Mouse (Mus musculus) lung, embryonic 15.5 days (tissue): ENCODE measurements around the gene Ppil6. TPM values are rescaled to one million over a fixed set of nuclear protein-coding genes. Genes with fewer than 3 reads are reported as not detected.
"Not testable (repeated sequence)": the region's sequence is repeated elsewhere in the genome, so short reads cannot be mapped to it uniquely, and the experiment has no call there.

Source experiments
- ATAC-seq: fragments of 200-750 bp; cut with Nextera tagmentation; 2 replicates; pipeline ENCODE4 v1.8.0; 2017; ENCODE audit warnings: moderate number of reproducible peaks, borderline replicate concordance; ENCODE audit not compliant: low FRiP score, low TSS enrichment; ENCODE audit errors: extremely low read depth
- H3K27ac ChIP-seq: fragments of 300-500 bp; sonication (generic); 2 replicates; pipeline ENCODE4 v1.5.1; 2015; ENCODE audit warnings: moderate library complexity, mild to moderate bottlenecking, inconsistent platforms
- H3K27me3 ChIP-seq: fragments of 300-500 bp; sonication (generic); 2 replicates; pipeline ENCODE4 v1.6.1; 2015; ENCODE audit warnings: inconsistent platforms
- H3K36me3 ChIP-seq: fragments of 300-500 bp; sonication (generic); 2 replicates; pipeline ENCODE4 v1.6.1; 2015; ENCODE audit warnings: inconsistent platforms
- H3K4me1 ChIP-seq: fragments of 300-500 bp; sonication (generic); 2 replicates; pipeline ENCODE4 v1.6.1; 2015; ENCODE audit warnings: inconsistent platforms
- H3K4me2 ChIP-seq: fragments of 300-500 bp; sonication (generic); 2 replicates; pipeline ENCODE4 v1.6.1; 2015; ENCODE audit warnings: inconsistent platforms, mild to moderate bottlenecking, moderate library complexity
- H3K4me3 ChIP-seq: fragments of 300-500 bp; sonication (generic); 2 replicates; pipeline ENCODE4 v1.5.1; 2015; ENCODE audit warnings: mild to moderate bottlenecking, inconsistent platforms
- H3K9ac ChIP-seq: fragments of 300-500 bp; sonication (generic); 2 replicates; pipeline ENCODE4 v1.6.1; 2015; ENCODE audit warnings: inconsistent platforms
- H3K9me3 ChIP-seq: fragments of 300-500 bp; sonication (generic); 2 replicates; pipeline ENCODE4 v1.6.1; 2016; ENCODE audit warnings: inconsistent platforms
- WGBS: fragments of 180-500 bp; shearing (Covaris S2); methylation state at CpG from one replicate; pipeline ENCODE4 v1.1.7; 2015; 5-methylcytosine and 5-hydroxymethylcytosine counted together
- polyA plus RNA-seq: library from polyadenylated mRNA; unstranded; fragments of >200 nt; fragmentation: Nextera tagmentation; extraction: Ambion mirVana; gene quantifications from 2 replicates; pipeline ENCODE4 v1.2.1, GENCODE M21; 2015

The Ppil6 gene
- polyA plus RNA-seq, 1 experiment from 2014 or later: 2.5 TPM

DNA sequence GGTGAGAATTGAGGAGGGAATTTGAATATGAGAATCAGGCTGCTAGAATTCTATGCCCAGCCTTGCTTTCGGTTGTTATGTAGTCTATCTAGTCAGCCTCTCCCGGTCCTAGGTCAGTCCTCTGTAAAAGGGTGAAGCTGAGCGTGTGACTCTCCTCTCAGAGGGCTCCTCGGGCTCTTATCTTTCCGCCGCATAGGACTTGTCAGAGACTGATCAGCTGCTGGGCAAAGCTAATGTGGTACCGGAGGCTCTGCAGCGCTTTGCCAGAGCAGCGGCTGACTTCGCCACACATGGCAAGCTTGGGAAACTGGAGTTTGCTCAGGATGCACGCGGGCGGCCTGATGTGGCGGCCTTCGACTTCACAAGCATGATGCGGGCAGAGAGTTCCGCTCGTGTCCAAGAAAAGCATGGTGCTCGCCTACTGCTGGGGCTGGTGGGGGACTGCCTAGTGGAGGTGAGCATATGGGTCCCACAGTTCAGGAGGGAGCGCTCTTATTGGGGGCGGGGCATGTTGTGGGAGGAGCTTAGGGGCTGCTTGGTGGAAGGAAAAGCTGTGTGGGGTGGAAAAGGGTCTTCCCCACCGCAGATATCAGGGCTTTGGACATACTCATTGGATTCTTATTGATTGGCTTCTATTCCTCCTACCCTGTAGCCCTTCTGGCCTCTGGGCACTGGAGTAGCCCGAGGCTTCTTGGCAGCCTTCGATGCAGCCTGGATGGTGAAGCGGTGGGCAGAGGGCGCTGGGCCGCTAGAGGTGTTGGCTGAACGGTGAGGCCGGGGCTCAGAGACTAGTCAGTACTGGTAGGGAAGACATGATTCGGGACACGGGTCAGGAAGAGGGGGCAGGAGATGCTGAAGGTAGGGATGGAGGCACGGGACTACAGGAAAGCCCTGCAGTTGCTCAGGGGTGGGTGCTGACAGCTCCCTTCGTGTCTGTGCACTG, 9.0 kb upstream of the Ppil6 start:
- ATAC-seq: no peak
- WGBS: 54% methylated on average over 33 of the region's 33 CpGs
- peaks cover 29% of the 10 kb centered on the region for H3K4me1 ChIP-seq
- H3K4me3 ChIP-seq: no peak overlapping the region
- H3K9me3 ChIP-seq: no peaks in the 10 kb centered on the region
- H3K27me3 ChIP-seq: no peaks in the 10 kb centered on the region
- H3K4me2 ChIP-seq: no peak overlapping the region
- no peak overlapping the region for H3K27ac ChIP-seq
- no peak overlapping the region for H3K9ac ChIP-seq
- H3K36me3 ChIP-seq: peaks cover 65% of the 10 kb centered on the region

DNA sequence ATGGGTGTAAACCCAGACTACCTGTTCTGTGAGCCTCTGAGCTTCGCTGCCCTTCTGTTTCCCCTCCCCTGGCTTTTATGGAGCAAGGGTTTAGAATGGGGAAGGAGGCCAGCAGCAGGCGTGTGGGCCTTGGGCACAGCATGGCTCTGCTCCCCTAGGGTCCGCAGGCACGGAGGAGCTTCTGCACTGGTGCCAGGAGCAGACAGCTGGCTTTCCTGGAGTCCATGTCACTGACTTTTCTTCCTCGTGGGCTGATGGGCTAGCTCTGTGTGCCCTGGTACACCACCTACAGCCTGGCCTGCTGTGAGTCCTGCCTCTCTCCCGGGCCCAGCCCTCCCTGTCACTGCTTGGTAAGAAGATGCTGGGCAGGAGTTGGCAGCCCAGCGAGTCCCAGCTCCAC, 7.8 kb upstream of the Ppil6 start:
- H3K9me3 ChIP-seq: no peaks in the 10 kb centered on the region
- H3K36me3 ChIP-seq: peaks cover 77% of the 10 kb centered on the region
- WGBS: 80% methylated on average over 7 of the region's 7 CpGs

DNA sequence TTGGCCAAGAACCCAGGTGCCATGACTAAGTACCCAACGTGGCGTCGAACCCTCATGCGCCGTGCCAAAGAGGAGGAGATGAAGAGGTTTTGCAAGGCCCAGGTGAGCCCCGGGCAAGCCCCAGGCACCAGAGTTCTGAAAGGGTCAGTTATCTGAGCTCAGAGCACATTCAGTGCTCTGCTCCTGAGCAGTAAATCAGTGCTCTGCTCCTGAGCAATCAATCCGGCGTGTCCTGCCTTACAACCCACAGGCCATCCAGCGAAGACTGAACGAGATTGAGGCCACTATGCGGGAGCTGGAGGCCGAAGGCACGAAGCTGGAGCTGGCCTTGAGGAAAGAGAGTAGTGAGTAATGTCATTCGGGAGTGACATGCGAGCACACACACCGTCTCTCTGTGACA, 4.5 kb upstream of the Ppil6 start:
- Histone ChIP-seq H3K4me3 (no peak overlapping the region), H3K4me2 (no peak overlapping the region), H3K27ac (no peak overlapping the region), H3K4me1 (peaks cover 24% of the 10 kb centered on the region), H3K36me3 (peaks cover 62% of the 10 kb centered on the region), H3K9me3 (no peaks in the 10 kb centered on the region), H3K9ac (no peak overlapping the region), H3K27me3 (no peaks in the 10 kb centered on the region)
- no peak for ATAC-seq
- 86% methylated on average over 16 of the region's 16 CpGs for WGBS

More for the DNA sequence above, 7.8 kb upstream of the Ppil6 start:
- H3K27me3 ChIP-seq: no peaks in the 10 kb centered on the region
- no peak overlapping the region for H3K4me2 ChIP-seq
- H3K9ac ChIP-seq: no peak overlapping the region
- no peak overlapping the region for H3K4me3 ChIP-seq
- H3K4me1 ChIP-seq: peaks cover 29% of the 10 kb centered on the region
- ATAC-seq: no peak
- no peak overlapping the region for H3K27ac ChIP-seq

DNA sequence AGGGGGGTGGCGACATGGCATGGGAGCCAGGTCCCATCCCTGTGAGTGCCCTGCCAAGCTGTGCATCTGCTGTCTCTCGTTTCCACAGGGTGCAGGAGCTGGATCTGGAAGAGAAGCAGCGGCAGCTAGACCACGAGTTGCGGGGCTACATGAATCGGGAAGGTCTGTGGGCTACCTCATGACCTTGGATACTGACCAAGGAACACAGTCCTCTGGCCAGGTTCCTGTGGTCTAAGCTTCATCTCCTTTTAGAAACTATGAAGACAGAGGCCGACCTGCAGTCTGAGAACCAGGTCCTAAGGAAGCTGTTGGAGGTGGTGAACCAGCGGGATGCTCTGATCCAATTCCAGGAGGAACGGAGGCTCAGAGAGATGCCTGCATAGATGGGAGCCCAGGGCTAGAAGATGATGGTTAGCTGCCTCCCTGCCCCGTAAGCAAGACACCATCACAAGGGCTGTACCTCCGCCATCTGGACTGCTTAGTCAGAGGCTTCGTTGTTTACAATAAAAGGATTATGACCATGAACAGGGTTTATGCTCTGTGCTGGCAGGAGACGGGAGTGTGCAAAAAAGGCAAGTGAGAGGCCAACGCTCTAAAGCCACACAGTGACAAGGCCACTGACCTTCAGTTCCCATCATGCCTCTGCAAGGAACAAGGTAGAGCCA, 3.6 kb upstream of the Ppil6 start:
- H3K4me3 ChIP-seq: no peak overlapping the region
- peaks cover 59% of the 10 kb centered on the region for H3K36me3 ChIP-seq
- no peak for ATAC-seq
- H3K9ac ChIP-seq: no peak overlapping the region
- H3K4me1 ChIP-seq: peaks cover 20% of the 10 kb centered on the region
- WGBS: 79% methylated on average over 14 of the region's 14 CpGs
- no peak overlapping the region for H3K27ac ChIP-seq
- no peak overlapping the region for H3K4me2 ChIP-seq
- H3K27me3 ChIP-seq: no peaks in the 10 kb centered on the region
- no peaks in the 10 kb centered on the region for H3K9me3 ChIP-seq

DNA sequence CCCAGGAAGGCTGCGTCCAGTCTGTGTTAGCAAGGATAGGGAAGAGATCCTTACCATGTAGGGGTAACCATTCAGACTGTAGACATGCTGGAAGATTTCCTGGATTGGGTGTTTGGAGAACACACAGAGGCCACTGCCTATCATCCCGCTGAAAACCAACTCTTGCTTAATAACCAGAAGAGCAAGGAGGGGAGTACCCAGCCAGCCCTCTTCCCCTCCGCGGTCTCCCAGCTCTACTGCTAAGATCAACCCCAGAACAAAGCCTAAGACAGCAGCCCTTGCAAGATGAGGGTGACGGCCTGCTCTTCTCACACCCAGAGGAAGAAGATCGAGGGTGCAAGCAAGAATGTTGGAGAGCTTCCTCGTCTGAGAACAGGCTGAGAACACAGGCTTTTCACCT, 1.4 kb upstream of the Ppil6 start:
- Histone ChIP-seq H3K9ac (peak overlapping the region; percentile 72; the same call in 1 of the 2 replicates), H3K27me3 (no peaks in the 10 kb centered on the region), H3K27ac (no peak overlapping the region), H3K4me3 (peak overlapping the region; percentile 62), H3K9me3 (no peaks in the 10 kb centered on the region), H3K4me2 (peak overlapping the region; percentile 99), H3K4me1 (peaks cover 20% of the 10 kb centered on the region), H3K36me3 (peaks cover 42% of the 10 kb centered on the region)
- WGBS: 23% methylated on average over 7 of the region's 7 CpGs
- ATAC-seq: no peak

DNA sequence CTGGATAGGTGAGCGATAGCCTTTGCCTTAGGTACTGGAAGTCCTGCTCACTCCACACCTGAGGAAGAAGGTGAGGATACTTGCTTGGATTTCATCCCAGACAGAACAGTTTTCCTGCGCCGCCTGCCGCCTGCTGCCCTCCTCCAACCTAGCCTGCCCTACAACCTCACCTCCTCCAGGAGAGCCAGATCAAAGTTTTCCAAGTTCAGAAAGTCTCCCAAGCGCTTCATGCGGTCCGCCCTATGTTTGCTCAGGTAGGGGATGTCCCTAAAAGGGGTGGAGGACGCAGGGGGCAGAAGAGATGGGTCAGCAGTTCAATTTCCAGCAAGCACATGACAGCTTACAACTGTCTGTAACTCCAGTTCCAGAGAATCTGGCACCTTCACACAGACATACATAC, 945 bp upstream of the Ppil6 start:
- H3K9ac ChIP-seq: peak overlapping the region; percentile 72
- H3K27ac ChIP-seq: no peak overlapping the region; the same call in 1 of the 2 replicates
- no peaks in the 10 kb centered on the region for H3K27me3 ChIP-seq
- no peak for ATAC-seq
- H3K4me1 ChIP-seq: peaks cover 20% of the 10 kb centered on the region
- peak overlapping the region; percentile 62 for H3K4me3 ChIP-seq
- H3K9me3 ChIP-seq: no peaks in the 10 kb centered on the region
- H3K4me2 ChIP-seq: peak overlapping the region; percentile 99
- 20% methylated on average over 8 of the region's 8 CpGs for WGBS
- H3K36me3 ChIP-seq: peaks cover 38% of the 10 kb centered on the region

DNA sequence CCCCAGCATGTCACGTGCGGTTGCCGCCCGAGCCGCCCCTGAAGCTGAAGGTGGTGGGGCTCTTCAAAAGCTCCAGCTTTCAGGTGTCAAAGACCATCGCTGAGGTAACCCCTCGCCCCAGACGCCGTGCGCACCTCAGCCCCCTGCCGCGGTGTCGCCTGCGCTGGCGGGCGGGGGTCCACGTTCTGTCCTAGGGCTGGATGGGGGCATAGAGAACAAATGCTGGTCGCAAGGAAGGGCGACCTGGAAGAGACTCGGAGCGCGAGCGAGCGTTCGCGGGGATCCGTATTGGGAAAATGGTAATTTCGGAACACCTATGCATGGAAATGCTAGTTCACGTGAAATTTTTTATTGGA, 257 bp downstream of the Ppil6 start:
- ATAC-seq: no peak
- no peaks in the 10 kb centered on the region for H3K9me3 ChIP-seq
- under 1% methylated on average over 29 of the region's 29 CpGs for WGBS
- H3K4me2 ChIP-seq: peak overlapping the region; percentile 99
- H3K36me3 ChIP-seq: peaks cover 26% of the 10 kb centered on the region
- peak overlapping the region; percentile 62 for H3K9ac ChIP-seq
- H3K4me3 ChIP-seq: peak overlapping the region; percentile 62
- H3K27ac ChIP-seq: no peak overlapping the region
- H3K4me1 ChIP-seq: peaks cover 20% of the 10 kb centered on the region
- no peaks in the 10 kb centered on the region for H3K27me3 ChIP-seq

DNA sequence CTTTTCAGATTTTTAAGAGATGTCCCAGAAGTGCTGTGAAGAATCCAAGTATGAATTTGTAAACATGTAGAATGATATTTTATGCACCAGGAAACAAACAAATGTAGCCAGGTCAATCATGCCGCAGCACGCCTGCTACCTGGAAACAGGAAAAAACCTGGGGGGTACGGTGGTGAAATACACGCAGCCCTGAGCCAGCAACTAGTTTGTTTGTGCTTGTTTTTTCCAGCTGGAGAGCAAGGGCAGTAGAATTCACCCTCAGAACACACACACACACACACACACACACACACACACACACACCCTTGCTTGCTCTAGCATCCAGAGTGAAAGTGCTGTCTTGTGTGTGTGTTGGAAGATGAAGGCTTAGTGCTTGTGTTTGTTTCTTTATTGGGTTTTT, 872 bp downstream of the Ppil6 start:
- Histone ChIP-seq H3K4me3 (no peak overlapping the region; the same call in 1 of the 2 replicates), H3K36me3 (peaks cover 20% of the 10 kb centered on the region), H3K27me3 (no peaks in the 10 kb centered on the region), H3K4me2 (peak overlapping the region; percentile 99; the same call in 1 of the 2 replicates), H3K27ac (no peak overlapping the region), H3K9ac (no peak overlapping the region), H3K4me1 (peaks cover 20% of the 10 kb centered on the region), H3K9me3 (no peaks in the 10 kb centered on the region)
- WGBS: 35% methylated on average over 4 of the region's 4 CpGs
- ATAC-seq: no peak

DNA sequence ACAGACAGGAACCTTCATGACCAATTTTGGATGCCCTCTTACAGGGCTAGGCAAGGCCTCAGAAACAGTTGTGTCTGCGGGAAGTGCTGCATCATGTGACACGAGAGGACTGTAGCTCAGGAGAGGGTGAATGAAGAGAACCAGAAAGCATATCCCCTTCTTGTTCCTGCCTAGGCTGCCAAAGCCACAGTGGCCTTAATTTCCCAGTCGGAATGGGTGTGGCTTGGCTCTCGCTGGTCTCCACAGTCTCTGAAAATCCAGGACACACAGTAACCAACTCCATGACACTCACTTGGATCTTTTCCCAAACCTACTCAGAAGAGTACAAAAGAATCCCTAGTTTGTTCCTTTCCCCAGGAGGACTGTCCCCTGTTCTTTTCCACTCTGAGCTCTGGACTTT, 10.7 kb downstream of the Ppil6 start:
- no peak for ATAC-seq

DNA sequence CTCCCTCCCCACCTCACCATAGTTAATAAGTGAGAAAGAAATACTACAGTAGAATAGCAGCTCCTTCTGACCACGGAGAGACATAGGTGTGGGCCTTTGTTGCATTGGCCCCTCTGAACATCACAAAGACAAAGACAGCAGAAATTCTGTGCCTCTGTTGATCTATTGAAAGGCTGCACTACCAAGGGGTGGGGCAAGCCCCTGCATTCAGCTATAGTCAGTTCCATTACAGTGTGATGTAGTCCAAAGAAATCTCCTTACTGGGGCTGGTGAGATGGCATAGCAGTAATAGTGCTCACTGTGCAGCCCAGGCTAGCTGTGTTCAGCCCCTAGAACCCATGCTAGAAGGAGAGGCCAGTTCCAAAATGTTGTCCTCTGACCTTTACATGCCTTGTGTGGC, 14.8 kb downstream of the Ppil6 start:
- WGBS: 91% methylated on average over 1 of the region's 1 CpGs
- ATAC-seq: no peak
- no peaks in the 10 kb centered on the region for H3K27me3 ChIP-seq
- H3K27ac ChIP-seq: no peak overlapping the region
- H3K4me1 ChIP-seq: no peaks in the 10 kb centered on the region
- no peak overlapping the region for H3K4me3 ChIP-seq
- H3K36me3 ChIP-seq: no peaks in the 10 kb centered on the region
- no peak overlapping the region for H3K9ac ChIP-seq
- H3K4me2 ChIP-seq: no peak overlapping the region
- no peaks in the 10 kb centered on the region for H3K9me3 ChIP-seq

More for the DNA sequence above, 10.7 kb downstream of the Ppil6 start:
- no peak overlapping the region for H3K4me2 ChIP-seq
- H3K9me3 ChIP-seq: no peaks in the 10 kb centered on the region
- H3K9ac ChIP-seq: no peak overlapping the region
- H3K27me3 ChIP-seq: no peaks in the 10 kb centered on the region
- no peak overlapping the region for H3K27ac ChIP-seq
- H3K4me1 ChIP-seq: no peaks in the 10 kb centered on the region
- WGBS: 56% methylated on average over 4 of the region's 4 CpGs
- no peaks in the 10 kb centered on the region for H3K36me3 ChIP-seq
- no peak overlapping the region for H3K4me3 ChIP-seq

DNA sequence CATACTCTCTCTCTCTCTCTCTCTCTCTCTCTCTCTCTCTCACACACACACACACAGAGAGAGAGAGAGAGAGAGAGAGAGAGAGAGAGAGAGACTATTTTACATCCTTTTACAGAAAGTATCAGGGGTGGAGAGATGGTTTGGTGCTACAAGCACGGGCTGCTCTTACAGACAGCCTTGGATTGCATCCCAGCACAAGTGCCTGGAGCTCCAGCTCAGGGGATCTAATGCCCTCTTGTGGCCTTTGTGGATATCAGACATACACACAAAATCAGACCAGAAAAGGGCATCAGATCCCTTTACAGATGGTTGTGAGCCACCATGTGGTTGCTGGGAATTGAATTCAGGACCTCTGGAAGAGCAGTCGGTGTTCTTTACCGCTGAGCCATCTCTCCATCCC, 15.2 kb downstream of the Ppil6 start:
- ATAC-seq, H3K9ac ChIP-seq: not testable (repeated sequence)

DNA sequence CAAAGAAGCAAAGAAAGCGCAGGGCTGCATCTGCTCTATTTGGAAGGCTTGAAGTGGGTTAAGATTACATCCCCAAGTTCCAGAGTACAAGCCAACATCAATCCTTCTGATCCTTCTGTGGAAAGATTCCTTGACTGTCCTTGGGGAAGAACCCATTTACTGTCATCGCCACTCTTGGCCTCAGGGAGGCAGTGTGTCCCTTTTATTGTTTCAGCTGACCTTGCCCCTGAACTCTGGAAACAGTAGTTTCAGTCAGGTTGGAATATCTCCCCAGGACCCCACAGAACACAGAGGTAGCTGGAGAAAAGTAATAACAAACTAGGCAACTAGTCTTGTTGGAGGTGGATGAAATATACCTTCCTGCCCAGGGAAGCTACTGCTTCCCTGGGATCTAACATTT, 18.9 kb downstream of the Ppil6 start:
- Histone ChIP-seq H3K4me3 (no peak overlapping the region), H3K27ac (no peak overlapping the region), H3K9me3 (no peaks in the 10 kb centered on the region), H3K27me3 (no peaks in the 10 kb centered on the region), H3K9ac (no peak overlapping the region), H3K4me1 (no peaks in the 10 kb centered on the region), H3K4me2 (no peak overlapping the region), H3K36me3 (no peaks in the 10 kb centered on the region)
- no peak for ATAC-seq
- 37% methylated on average over 2 of the region's 2 CpGs for WGBS

More for the DNA sequence above, 15.2 kb downstream of the Ppil6 start:
- not testable (repeated sequence) for H3K27me3 ChIP-seq, H3K9me3 ChIP-seq, H3K36me3 ChIP-seq, H3K27ac ChIP-seq, H3K4me3 ChIP-seq, H3K4me2 ChIP-seq, H3K4me1 ChIP-seq
- 4% methylated on average over 3 of the region's 3 CpGs for WGBS
